Mouse (Mus musculus): ENCODE measurements at regions not wholly inside any gene's neighbourhood (a gene's known extent, or its start where the extent isn't known, plus 50 kb on each side); places are given as distances from the start of the nearest gene placed in this dataset.
"Not testable (repeated sequence)": the region's sequence is repeated elsewhere in the genome, so short reads cannot be mapped to it uniquely, and the experiment has no call there.

- no peaks in the 10 kb centered on the region for H3K36me3 ChIP-seq (ENCODE audit: control insufficient read depth, insufficient read depth, low read length)
- peak; percentile 47; the same call in 1 of the 2 replicates for ATAC-seq (ENCODE audit: insufficient read depth, low FRiP score)
- no peaks in the 10 kb centered on the region; the same call in 1 of the 2 replicates for H3K4me1 ChIP-seq (ENCODE audit: control insufficient read depth, insufficient read depth, low read length)
- H3K4me3 ChIP-seq (replicated peaks; ENCODE audit: low read length), result 0 out of 2 replicates have a peak overlapping the region, but pooled peaks have one; percentile 7
- peak overlapping the region; percentile 31; the same call in 1 of the 2 replicates for H3K27ac ChIP-seq (ENCODE audit: low read length)
- 0 out of 2 replicates have a peak, but pooled peaks cover 3% of the 10 kb centered on the region for H3K9me3 ChIP-seq (replicated peaks; ENCODE audit: control insufficient read depth, low read length)
- H3K9ac ChIP-seq (ENCODE audit: low read length), result 0 out of 2 replicates have a peak overlapping the region, but pooled peaks have one; percentile 29
- 29% methylated on average over 15 of the region's 15 CpGs for WGBS
- peak overlapping the region; percentile 22 for H3K4me2 ChIP-seq (ENCODE audit: low read depth, low read length)
- no peaks in the 10 kb centered on the region for H3K27me3 ChIP-seq (ENCODE audit: control insufficient read depth, insufficient read depth, low read length)
These were observed 212.5 kb downstream of the Fgf9 start for GRCm38 (mm10) chr14:58282708-58283290.

GRCm38 (mm10) chr14:58282264-58282663 is 211.9 kb downstream of the Fgf9 start:
- no peaks in the 10 kb centered on the region; the same call in 1 of the 2 replicates for H3K4me1 ChIP-seq (ENCODE audit: control insufficient read depth, insufficient read depth, low read length)
- peak overlapping the region; percentile 22; the same call in 1 of the 2 replicates for H3K4me2 ChIP-seq (ENCODE audit: low read depth, low read length)
- H3K27me3 ChIP-seq (ENCODE audit: control insufficient read depth, insufficient read depth, low read length), result no peaks in the 10 kb centered on the region
- no peak overlapping the region for H3K27ac ChIP-seq (ENCODE audit: low read length)
- WGBS, result 87% methylated on average over 3 of the region's 3 CpGs
- H3K9me3 ChIP-seq (replicated peaks; ENCODE audit: control insufficient read depth, low read length), result 0 out of 2 replicates have a peak, but pooled peaks cover 3% of the 10 kb centered on the region
- no peak for ATAC-seq (ENCODE audit: insufficient read depth, low FRiP score)
- H3K4me3 ChIP-seq (replicated peaks; ENCODE audit: low read length), result no peak overlapping the region
- H3K36me3 ChIP-seq (ENCODE audit: control insufficient read depth, insufficient read depth, low read length), result no peaks in the 10 kb centered on the region
- no peak overlapping the region for H3K9ac ChIP-seq (ENCODE audit: low read length)

- not testable (repeated sequence) for H3K27ac ChIP-seq (ENCODE audit: low read length); H3K9me3 ChIP-seq (replicated peaks; ENCODE audit: control insufficient read depth, low read length); H3K36me3 ChIP-seq (ENCODE audit: control insufficient read depth, insufficient read depth, low read length); H3K4me1 ChIP-seq (ENCODE audit: control insufficient read depth, insufficient read depth, low read length); H3K9ac ChIP-seq (ENCODE audit: low read length); H3K4me3 ChIP-seq (replicated peaks; ENCODE audit: low read length); ATAC-seq (ENCODE audit: insufficient read depth, low FRiP score); H3K27me3 ChIP-seq (ENCODE audit: control insufficient read depth, insufficient read depth, low read length); H3K4me2 ChIP-seq (ENCODE audit: low read depth, low read length)
- 13% methylated on average over 2 of the region's 2 CpGs for WGBS
These were observed 204.1 kb downstream of the Fgf9 start for GRCm38 (mm10) chr14:58274440-58274839.

GRCm38 (mm10) chr14:58273693-58274419 is 203.5 kb downstream of the Fgf9 start:
- no peak overlapping the region for H3K4me2 ChIP-seq (ENCODE audit: low read depth, low read length)
- H3K4me1 ChIP-seq (ENCODE audit: control insufficient read depth, insufficient read depth, low read length), result peaks cover 4% of the 10 kb centered on the region; the same call in 1 of the 2 replicates
- no peaks in the 10 kb centered on the region for H3K36me3 ChIP-seq (ENCODE audit: control insufficient read depth, insufficient read depth, low read length)
- 44% methylated on average over 10 of the region's 10 CpGs for WGBS
- H3K27me3 ChIP-seq (ENCODE audit: control insufficient read depth, insufficient read depth, low read length), result no peaks in the 10 kb centered on the region
- H3K9ac ChIP-seq (ENCODE audit: low read length), result no peak overlapping the region
- peak; percentile 68; the same call in 1 of the 2 replicates for ATAC-seq (ENCODE audit: insufficient read depth, low FRiP score)
- H3K9me3 ChIP-seq (replicated peaks; ENCODE audit: control insufficient read depth, low read length), result no peaks in the 10 kb centered on the region
- H3K27ac ChIP-seq (ENCODE audit: low read length), result no peak overlapping the region
- no peak overlapping the region for H3K4me3 ChIP-seq (replicated peaks; ENCODE audit: low read length)

GRCm38 (mm10) chr14:58265373-58265772 is 195.0 kb downstream of the Fgf9 start:
- Histone ChIP-seq H3K4me3 (replicated peaks; ENCODE audit: low read length) (no peak overlapping the region), H3K9me3 (replicated peaks; ENCODE audit: control insufficient read depth, low read length) (no peaks in the 10 kb centered on the region), H3K4me2 (ENCODE audit: low read depth, low read length) (no peak overlapping the region), H3K4me1 (ENCODE audit: control insufficient read depth, insufficient read depth, low read length) (no peaks in the 10 kb centered on the region), H3K9ac (ENCODE audit: low read length) (no peak overlapping the region), H3K27me3 (ENCODE audit: control insufficient read depth, insufficient read depth, low read length) (no peaks in the 10 kb centered on the region), H3K36me3 (ENCODE audit: control insufficient read depth, insufficient read depth, low read length) (no peaks in the 10 kb centered on the region), H3K27ac (ENCODE audit: low read length) (no peak overlapping the region)
- ATAC-seq (ENCODE audit: insufficient read depth, low FRiP score), result peak; percentile 81; the same call in 1 of the 2 replicates
- 24% methylated on average over 7 of the region's 7 CpGs for WGBS

- 69% methylated on average over 7 of the region's 7 CpGs for WGBS
- no peak for ATAC-seq (ENCODE audit: insufficient read depth, low FRiP score)
- Histone ChIP-seq H3K9ac (ENCODE audit: low read length) (no peak overlapping the region), H3K9me3 (replicated peaks; ENCODE audit: control insufficient read depth, low read length) (no peaks in the 10 kb centered on the region), H3K4me1 (ENCODE audit: control insufficient read depth, insufficient read depth, low read length) (no peaks in the 10 kb centered on the region), H3K4me3 (replicated peaks; ENCODE audit: low read length) (no peak overlapping the region), H3K27me3 (ENCODE audit: control insufficient read depth, insufficient read depth, low read length) (no peaks in the 10 kb centered on the region), H3K27ac (ENCODE audit: low read length) (no peak overlapping the region), H3K4me2 (ENCODE audit: low read depth, low read length) (no peak overlapping the region), H3K36me3 (ENCODE audit: control insufficient read depth, insufficient read depth, low read length) (no peaks in the 10 kb centered on the region)
These were observed 194.1 kb downstream of the Fgf9 start for GRCm38 (mm10) chr14:58264401-58264800.

- peak; percentile 88 for ATAC-seq (ENCODE audit: insufficient read depth, low FRiP score)
- no peak overlapping the region for H3K9ac ChIP-seq (ENCODE audit: low read length)
- H3K4me2 ChIP-seq (ENCODE audit: low read depth, low read length), result no peak overlapping the region
- no peaks in the 10 kb centered on the region for H3K27me3 ChIP-seq (ENCODE audit: control insufficient read depth, insufficient read depth, low read length)
- 0 out of 2 replicates have a peak overlapping the region, but pooled peaks have one; percentile 34 for H3K27ac ChIP-seq (ENCODE audit: low read length)
- H3K4me3 ChIP-seq (replicated peaks; ENCODE audit: low read length), result no peak overlapping the region
- no peaks in the 10 kb centered on the region for H3K36me3 ChIP-seq (ENCODE audit: control insufficient read depth, insufficient read depth, low read length)
- peaks cover 12% of the 10 kb centered on the region for H3K4me1 ChIP-seq (ENCODE audit: control insufficient read depth, insufficient read depth, low read length)
- no peaks in the 10 kb centered on the region for H3K9me3 ChIP-seq (replicated peaks; ENCODE audit: control insufficient read depth, low read length)
- whole genome bisulfite sequencing, result 23% methylated on average over 3 of the region's 3 CpGs
These were observed 183.1 kb downstream of the Fgf9 start for GRCm38 (mm10) chr14:58253369-58253968.

GRCm38 (mm10) chr14:58225869-58226268 is 155.5 kb downstream of the Fgf9 start:
- Histone ChIP-seq H3K4me1 (ENCODE audit: control insufficient read depth, insufficient read depth, low read length) (no peaks in the 10 kb centered on the region), H3K27me3 (ENCODE audit: control insufficient read depth, insufficient read depth, low read length) (no peaks in the 10 kb centered on the region), H3K9me3 (replicated peaks; ENCODE audit: control insufficient read depth, low read length) (no peaks in the 10 kb centered on the region), H3K4me3 (replicated peaks; ENCODE audit: low read length) (no peak overlapping the region), H3K4me2 (ENCODE audit: low read depth, low read length) (no peak overlapping the region), H3K36me3 (ENCODE audit: control insufficient read depth, insufficient read depth, low read length) (no peaks in the 10 kb centered on the region), H3K27ac (ENCODE audit: low read length) (no peak overlapping the region), H3K9ac (ENCODE audit: low read length) (no peak overlapping the region)
- ATAC-seq (ENCODE audit: insufficient read depth, low FRiP score), result no peak
- WGBS, result 100% methylated on average over 1 of the region's 1 CpGs

GRCm38 (mm10) chr14:58224419-58224818 is 154.1 kb downstream of the Fgf9 start:
- Histone ChIP-seq H3K4me2 (ENCODE audit: low read depth, low read length) (no peak overlapping the region), H3K27ac (ENCODE audit: low read length) (peak overlapping the region; percentile 10; the same call in 1 of the 2 replicates), H3K4me3 (replicated peaks; ENCODE audit: low read length) (no peak overlapping the region), H3K9me3 (replicated peaks; ENCODE audit: control insufficient read depth, low read length) (no peaks in the 10 kb centered on the region), H3K27me3 (ENCODE audit: control insufficient read depth, insufficient read depth, low read length) (no peaks in the 10 kb centered on the region), H3K9ac (ENCODE audit: low read length) (no peak overlapping the region), H3K36me3 (ENCODE audit: control insufficient read depth, insufficient read depth, low read length) (no peaks in the 10 kb centered on the region), H3K4me1 (ENCODE audit: control insufficient read depth, insufficient read depth, low read length) (no peaks in the 10 kb centered on the region)
- no peak for ATAC-seq (ENCODE audit: insufficient read depth, low FRiP score)
- WGBS, result 69% methylated on average over 3 of the region's 3 CpGs
